Mouse (Mus musculus): Measurements from ENCODE around the gene Gm9844. TPM values are rescaled to one million over a fixed set of nuclear protein-coding genes. Genes with fewer than 3 reads are reported as not detected.
A peak's percentile ranks its signal among the peaks of the same experiment; 100 is the strongest.
"Not testable (repeated sequence)": the region's sequence is repeated elsewhere in the genome, so short reads cannot be mapped to it uniquely, and the experiment has no call there.

The Gm9844 gene
- polyA plus RNA-seq, 1 experiment from 2014 or later = 2.7 TPM

DNA sequence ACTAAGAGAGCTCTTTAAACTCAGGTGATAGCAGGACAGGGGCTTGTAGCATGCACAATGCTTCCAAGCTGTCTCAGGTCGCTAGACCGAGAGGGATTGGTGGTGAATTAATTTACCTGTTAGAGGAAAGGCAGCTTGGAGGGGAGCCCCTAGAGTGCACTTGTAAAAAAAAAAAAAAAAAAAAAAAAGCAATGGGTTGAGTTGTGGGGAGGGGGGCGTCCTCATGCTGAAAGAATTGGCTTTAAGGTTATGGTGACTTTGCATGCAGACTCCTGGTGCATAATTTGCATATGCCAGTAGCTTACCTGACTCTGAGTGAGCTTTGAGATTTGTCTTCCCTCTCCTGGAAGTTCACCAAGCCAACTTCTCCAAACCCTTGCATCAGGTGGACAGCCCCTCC, 21.7 kb upstream of the Gm9844 start:
- DNase-seq (no peak), ATAC-seq (no peak)
- Histone ChIP-seq H3K9me3 (ENCODE audit: low read length) (no peaks in the 10 kb centered on the region), H3K9ac (replicated peaks) (no peak overlapping the region), H3K36me3 (replicated peaks; ENCODE audit: insufficient read depth, low read length) (no peaks in the 10 kb centered on the region), H3K4me3 (ENCODE audit: low read depth, low read length) (no peak overlapping the region), H3K4me1 (ENCODE audit: insufficient read depth) (peaks cover 3% of the 10 kb centered on the region; the same call in 1 of the 2 replicates), H3K27ac (ENCODE audit: low read depth) (no peak overlapping the region), H3K4me2 (ENCODE audit: low read depth, low read length) (no peak overlapping the region), H3K27me3 (ENCODE audit: insufficient read depth, low read length) (no peaks in the 10 kb centered on the region)
- 69% methylated on average over 3 of the region's 3 CpGs for WGBS (ENCODE audit: insufficient replicate concordance)
- no peak for TF ChIP-seq EP300 (IDR thresholded peaks at IDR 0.05; ENCODE audit: low read depth)
- TF ChIP-seq CTCF (IDR thresholded peaks at IDR 0.05; ENCODE audit: low read depth) = no peak

DNA sequence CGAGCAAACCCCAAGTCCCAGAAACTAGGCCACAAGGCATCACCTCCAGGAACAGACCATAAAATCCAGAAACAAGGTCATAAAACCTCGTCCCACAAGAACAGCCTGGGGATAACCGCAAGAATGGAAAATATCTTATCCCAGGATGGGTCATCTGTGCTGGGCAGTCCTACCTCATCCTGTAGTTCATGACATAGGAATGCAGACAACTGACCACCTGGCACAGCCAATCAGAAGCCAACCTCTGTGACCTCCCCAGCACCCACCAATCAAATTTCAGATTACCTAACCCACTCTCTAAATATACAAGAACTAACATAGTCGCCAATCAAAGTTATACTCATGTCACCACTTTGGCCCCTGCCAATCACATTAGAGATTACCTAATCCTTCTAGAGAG, 21.0 kb upstream of the Gm9844 start:
- Histone ChIP-seq H3K27me3 (ENCODE audit: insufficient read depth, low read length) (no peaks in the 10 kb centered on the region), H3K4me1 (ENCODE audit: insufficient read depth) (peaks cover 10% of the 10 kb centered on the region), H3K9me3 (ENCODE audit: low read length) (no peaks in the 10 kb centered on the region), H3K4me2 (ENCODE audit: low read depth, low read length) (no peak overlapping the region), H3K9ac (replicated peaks) (no peak overlapping the region), H3K27ac (ENCODE audit: low read depth) (no peak overlapping the region), H3K36me3 (replicated peaks; ENCODE audit: insufficient read depth, low read length) (no peaks in the 10 kb centered on the region), H3K4me3 (ENCODE audit: low read depth, low read length) (no peak overlapping the region)
- TF ChIP-seq EP300 (IDR thresholded peaks at IDR 0.05; ENCODE audit: low read depth) (no peak), CTCF (IDR thresholded peaks at IDR 0.05; ENCODE audit: low read depth) (no peak)
- WGBS (ENCODE audit: insufficient replicate concordance) = 75% methylated on average over 4 of the region's 4 CpGs
- peak; percentile 53 for ATAC-seq
- no peak for DNase-seq

GRCm38 (mm10) chr7:24844144-24844543, 17.9 kb upstream of the Gm9844 start:
- Histone ChIP-seq H3K9me3 (ENCODE audit: low read length) (no peaks in the 10 kb centered on the region), H3K27me3 (ENCODE audit: insufficient read depth, low read length) (no peaks in the 10 kb centered on the region), H3K36me3 (replicated peaks; ENCODE audit: insufficient read depth, low read length) (no peaks in the 10 kb centered on the region), H3K9ac (replicated peaks) (no peak overlapping the region), H3K4me2 (ENCODE audit: low read depth, low read length) (no peak overlapping the region), H3K4me1 (ENCODE audit: insufficient read depth) (peaks cover 16% of the 10 kb centered on the region), H3K4me3 (ENCODE audit: low read depth, low read length) (no peak overlapping the region), H3K27ac (ENCODE audit: low read depth) (no peak overlapping the region)
- ATAC-seq (no peak), DNase-seq (no peak)
- TF ChIP-seq EP300 (IDR thresholded peaks at IDR 0.05; ENCODE audit: low read depth) (no peak), CTCF (IDR thresholded peaks at IDR 0.05; ENCODE audit: low read depth) (peak; percentile 30)
- 46% methylated on average over 5 of the region's 5 CpGs for WGBS (ENCODE audit: insufficient replicate concordance)

DNA sequence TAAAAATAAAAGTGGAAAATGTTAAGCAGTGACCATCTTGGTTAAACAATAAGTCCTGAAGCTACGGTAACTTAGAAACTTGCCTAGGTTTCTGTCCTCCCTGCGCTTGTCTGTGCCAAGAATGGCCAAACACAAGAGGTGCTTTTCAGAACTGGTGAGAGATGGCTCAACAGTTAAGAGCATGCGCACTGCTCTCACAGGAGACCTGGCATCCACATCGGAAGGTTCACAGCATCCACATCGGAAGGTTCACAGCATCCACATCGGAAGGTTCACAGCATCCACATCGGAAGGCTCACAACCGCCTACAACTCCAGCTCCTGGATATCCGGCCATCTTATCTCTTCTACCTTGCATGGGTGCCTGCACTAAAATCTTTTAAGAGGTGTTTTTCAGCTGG, 16.8 kb upstream of the Gm9844 start:
- Histone ChIP-seq H3K4me2 (ENCODE audit: low read depth, low read length) (no peak overlapping the region), H3K4me3 (ENCODE audit: low read depth, low read length) (no peak overlapping the region), H3K36me3 (replicated peaks; ENCODE audit: insufficient read depth, low read length) (no peaks in the 10 kb centered on the region), H3K9ac (replicated peaks) (no peak overlapping the region), H3K9me3 (ENCODE audit: low read length) (no peaks in the 10 kb centered on the region), H3K4me1 (ENCODE audit: insufficient read depth) (peaks cover 18% of the 10 kb centered on the region), H3K27ac (ENCODE audit: low read depth) (no peak overlapping the region), H3K27me3 (ENCODE audit: insufficient read depth, low read length) (no peaks in the 10 kb centered on the region)
- ATAC-seq (no peak), DNase-seq (no peak)
- WGBS (ENCODE audit: insufficient replicate concordance) = 81% methylated on average over 9 of the region's 9 CpGs
- TF ChIP-seq CTCF (IDR thresholded peaks at IDR 0.05; ENCODE audit: low read depth) = no peak
- no peak for TF ChIP-seq EP300 (IDR thresholded peaks at IDR 0.05; ENCODE audit: low read depth)

GRCm38 (mm10) chr7:24845713-24846112, 16.3 kb upstream of the Gm9844 start:
- peak; percentile 70 for TF ChIP-seq CTCF (IDR thresholded peaks at IDR 0.05; ENCODE audit: low read depth)
- no peak for TF ChIP-seq EP300 (IDR thresholded peaks at IDR 0.05; ENCODE audit: low read depth)
- ATAC-seq (peak; percentile 68), DNase-seq (peak; percentile 59)
- Histone ChIP-seq H3K4me3 (ENCODE audit: low read depth, low read length) (no peak overlapping the region), H3K9me3 (ENCODE audit: low read length) (no peaks in the 10 kb centered on the region), H3K36me3 (replicated peaks; ENCODE audit: insufficient read depth, low read length) (no peaks in the 10 kb centered on the region), H3K9ac (replicated peaks) (no peak overlapping the region), H3K27ac (ENCODE audit: low read depth) (no peak overlapping the region), H3K27me3 (ENCODE audit: insufficient read depth, low read length) (no peaks in the 10 kb centered on the region), H3K4me2 (ENCODE audit: low read depth, low read length) (no peak overlapping the region), H3K4me1 (ENCODE audit: insufficient read depth) (peaks cover 21% of the 10 kb centered on the region)
- 5% methylated on average over 6 of the region's 6 CpGs for WGBS (ENCODE audit: insufficient replicate concordance)

GRCm38 (mm10) chr7:24846576-24846975, 15.4 kb upstream of the Gm9844 start:
- H3K36me3 ChIP-seq (replicated peaks; ENCODE audit: insufficient read depth, low read length); H3K9ac ChIP-seq (replicated peaks); H3K9me3 ChIP-seq (ENCODE audit: low read length); H3K4me2 ChIP-seq (ENCODE audit: low read depth, low read length); H3K27ac ChIP-seq (ENCODE audit: low read depth); ATAC-seq; H3K27me3 ChIP-seq (ENCODE audit: insufficient read depth, low read length); DNase-seq; H3K4me3 ChIP-seq (ENCODE audit: low read depth, low read length): not testable (repeated sequence)
- 29% methylated on average over 2 of the region's 2 CpGs for WGBS (ENCODE audit: insufficient replicate concordance)
- peaks cover 22% of the 10 kb centered on the region for H3K4me1 ChIP-seq (ENCODE audit: insufficient read depth)

DNA sequence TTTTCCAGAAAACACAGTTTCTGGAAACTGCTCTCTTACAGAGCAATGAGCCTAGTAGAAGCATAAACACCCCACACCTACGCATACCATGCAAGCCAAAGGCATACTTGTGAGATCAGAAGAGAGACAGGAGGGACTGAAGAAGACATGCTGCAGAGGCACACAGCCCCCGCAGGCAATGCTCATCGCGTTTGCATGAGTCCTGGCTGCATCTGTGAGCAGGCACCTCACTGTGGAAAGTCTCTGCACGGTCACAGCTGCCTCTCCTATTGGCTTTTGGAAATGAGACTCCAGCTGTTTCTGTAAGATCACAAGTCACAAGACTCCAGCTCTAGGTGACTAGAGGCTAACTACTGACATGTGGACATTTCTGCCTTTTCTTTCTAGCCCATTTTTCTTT, 11.9 kb upstream of the Gm9844 start:
- Histone ChIP-seq H3K9me3 (ENCODE audit: low read length) (no peaks in the 10 kb centered on the region), H3K4me3 (ENCODE audit: low read depth, low read length) (0 out of 2 replicates have a peak overlapping the region, but pooled peaks have one; percentile 21), H3K27me3 (ENCODE audit: insufficient read depth, low read length) (no peaks in the 10 kb centered on the region), H3K4me1 (ENCODE audit: insufficient read depth) (peaks cover 37% of the 10 kb centered on the region), H3K4me2 (ENCODE audit: low read depth, low read length) (peak overlapping the region; percentile 67), H3K27ac (ENCODE audit: low read depth) (0 out of 2 replicates have a peak overlapping the region, but pooled peaks have one; percentile 17), H3K36me3 (replicated peaks; ENCODE audit: insufficient read depth, low read length) (no peaks in the 10 kb centered on the region), H3K9ac (replicated peaks) (no peak overlapping the region)
- 28% methylated on average over 5 of the region's 5 CpGs for WGBS (ENCODE audit: insufficient replicate concordance)
- TF ChIP-seq CTCF (IDR thresholded peaks at IDR 0.05; ENCODE audit: low read depth) = no peak
- ATAC-seq = no peak
- DNase-seq = no peak
